Mouse (Mus musculus) thymus, adult 2 months (tissue): ENCODE data around the gene Cpox.

Experiments used
- CTCF ChIP-seq: fragments of 200-500 bp; IDR thresholded peaks from 2 replicates; pipeline ENCODE4 v1.5.1; 2012; ENCODE audit warnings: mild to moderate bottlenecking, control low read depth, low read length, moderate library complexity, borderline replicate concordance; ENCODE audit not compliant: control insufficient read depth, poor library complexity, insufficient read depth; ENCODE audit errors: extremely low read depth
- POLR2A ChIP-seq: fragments of 200-500 bp; IDR thresholded peaks from 2 replicates; pipeline ENCODE4 v1.6.1; 2012; ENCODE audit warnings: mild to moderate bottlenecking, low read length, control low read depth, moderate library complexity; ENCODE audit not compliant: control insufficient read depth, poor library complexity, insufficient read depth; ENCODE audit errors: extremely low read depth

DNA sequence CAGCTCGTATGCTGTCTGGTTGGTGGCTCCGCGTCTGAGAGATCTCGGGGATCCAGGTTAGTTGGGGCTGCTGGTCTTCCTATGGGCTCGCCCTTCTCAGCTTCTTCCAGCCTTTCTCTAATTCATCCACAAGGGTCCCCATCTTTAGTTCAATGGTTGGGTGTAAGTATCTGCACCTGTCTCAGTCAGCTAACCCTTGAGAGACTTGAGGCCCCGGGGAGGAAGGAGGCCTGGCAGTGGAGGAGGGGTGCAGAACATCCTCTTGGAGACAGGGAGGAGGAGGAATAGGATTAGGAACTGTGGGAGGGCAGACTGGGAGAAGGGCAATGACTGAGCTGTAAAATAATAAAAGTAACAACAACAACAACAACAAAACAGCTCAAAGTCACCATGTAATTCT lies 30.1 kb downstream of the Cpox start:
- TF ChIP-seq POLR2A: no peak
- TF ChIP-seq CTCF: no peak
